Mouse (Mus musculus) left cerebral cortex, adult 9 months (tissue): ENCODE results near the gene Cdc14b.

Experiments
- DNase-seq, 2 experiments: peaks; one replicate each; pipeline ENCODE4 v3.0.0; 2022; ENCODE audit warnings: low spot score in 2 of 2

The Cdc14b gene

GRCm38 (mm10) chr13:64178746-64179652 is 96.1 kb downstream of the Cdc14b start:
- no peak for DNase-seq

GRCm38 (mm10) chr13:64178000-64178399 is 97.1 kb downstream of the Cdc14b start:
- DNase-seq, result no peak

GRCm38 (mm10) chr13:64169746-64170145 is 105.3 kb downstream of the Cdc14b start:
- no peak for DNase-seq

DNA sequence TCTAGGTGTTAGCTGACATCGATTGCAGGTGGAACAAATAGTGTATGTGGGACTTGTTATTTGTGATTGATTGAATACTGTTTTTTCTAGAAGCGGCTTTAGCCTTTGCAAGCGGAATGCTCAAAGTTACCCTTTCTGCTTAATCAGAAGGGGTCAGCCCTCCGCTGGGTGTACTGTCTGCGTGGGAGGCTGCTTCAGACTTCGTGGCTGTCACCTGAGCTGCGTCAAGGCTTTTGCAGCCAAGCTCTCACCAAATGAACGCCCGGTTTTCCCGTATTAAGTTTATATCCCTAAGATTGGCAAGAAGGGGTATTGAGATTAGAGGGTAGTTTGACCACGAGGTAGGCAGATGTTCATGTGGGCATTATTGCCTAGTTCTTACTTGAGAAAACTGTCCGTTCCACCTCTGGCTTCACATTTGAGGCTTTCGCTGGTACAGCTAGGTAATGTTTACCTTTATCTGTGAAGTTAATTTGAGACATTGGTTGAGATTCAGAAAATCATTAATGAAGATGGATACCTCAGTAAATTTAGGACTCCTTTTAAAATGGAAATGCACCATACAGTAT is 111.9 kb downstream of the Cdc14b start:
- DNase-seq, result no peak

GRCm38 (mm10) chr13:64162626-64163025 is 112.5 kb downstream of the Cdc14b start:
- peak in 1 of 2 experiments; percentile 41 for DNase-seq

DNA sequence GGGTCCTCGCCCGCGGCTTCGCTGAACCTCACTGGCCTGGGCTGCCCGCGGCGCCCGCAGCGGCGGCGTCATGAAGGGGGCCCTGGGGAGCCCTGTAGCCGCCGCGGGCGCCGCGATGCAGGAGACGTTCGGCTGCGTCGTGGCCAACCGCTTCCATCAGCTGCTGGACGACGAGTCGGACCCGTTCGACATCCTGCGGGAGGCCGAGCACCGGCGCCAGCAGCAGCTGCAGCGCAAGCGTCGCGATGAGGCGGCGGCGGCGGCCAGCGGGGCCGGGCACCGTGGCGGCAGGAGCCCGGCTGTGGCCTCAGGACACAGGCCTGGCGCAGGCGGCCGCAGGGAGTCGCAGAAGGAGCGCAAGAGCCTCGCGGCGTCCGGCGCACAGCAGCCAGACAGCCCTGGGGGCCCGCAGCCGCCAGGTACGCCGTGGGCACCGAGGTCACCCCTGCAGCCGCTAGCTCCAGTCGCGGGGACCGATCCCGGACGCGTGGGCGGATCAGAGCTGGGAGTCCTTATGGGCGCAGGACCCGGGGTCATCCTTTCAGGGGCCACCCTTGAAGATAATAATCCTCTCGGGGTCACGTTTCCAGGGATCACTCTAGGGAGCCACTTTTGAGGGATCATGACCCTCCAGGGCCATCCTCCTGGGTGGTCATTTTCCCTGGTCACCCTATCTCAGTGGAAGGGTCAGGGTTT is 113.0 kb downstream of the Cdc14b start:
- peak in 1 of 2 experiments; percentile 36 for DNase-seq

GRCm38 (mm10) chr13:64161548-64161915 is 113.6 kb downstream of the Cdc14b start, which contains the start of gene Habp4:
Habp4 (plus strand) TSS chr13:64161824.
- DNase-seq, result peak; percentile 96 to 99

DNA sequence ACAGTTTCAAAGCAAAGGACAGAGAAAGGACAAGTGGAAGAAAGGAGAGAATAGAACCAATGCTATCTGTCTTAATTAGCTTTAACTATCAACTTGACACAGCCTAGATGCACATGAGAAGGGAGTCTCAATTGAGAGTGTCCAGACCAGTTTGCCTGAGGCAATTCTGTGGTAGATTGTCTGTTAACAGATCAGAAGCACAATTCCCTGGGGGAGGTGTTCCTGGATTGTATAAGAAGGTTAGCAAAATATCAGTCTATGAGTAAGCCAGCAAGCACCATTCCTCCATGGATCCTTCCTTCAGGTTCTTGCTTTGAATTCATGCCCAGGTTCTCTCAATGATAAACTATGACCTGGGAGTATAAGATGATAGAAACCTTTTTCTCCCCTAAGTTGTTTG is 118.1 kb downstream of the Cdc14b start:
- no peak for DNase-seq

- DNase-seq, result no peak
Measured at GRCm38 (mm10) chr13:64155171-64155571, 119.9 kb downstream of the Cdc14b start.

- no peak for DNase-seq
Measured at GRCm38 (mm10) chr13:64154651-64155050, 120.4 kb downstream of the Cdc14b start.

GRCm38 (mm10) chr13:64153751-64154267 is 121.3 kb downstream of the Cdc14b start:
- no peak for DNase-seq

DNA sequence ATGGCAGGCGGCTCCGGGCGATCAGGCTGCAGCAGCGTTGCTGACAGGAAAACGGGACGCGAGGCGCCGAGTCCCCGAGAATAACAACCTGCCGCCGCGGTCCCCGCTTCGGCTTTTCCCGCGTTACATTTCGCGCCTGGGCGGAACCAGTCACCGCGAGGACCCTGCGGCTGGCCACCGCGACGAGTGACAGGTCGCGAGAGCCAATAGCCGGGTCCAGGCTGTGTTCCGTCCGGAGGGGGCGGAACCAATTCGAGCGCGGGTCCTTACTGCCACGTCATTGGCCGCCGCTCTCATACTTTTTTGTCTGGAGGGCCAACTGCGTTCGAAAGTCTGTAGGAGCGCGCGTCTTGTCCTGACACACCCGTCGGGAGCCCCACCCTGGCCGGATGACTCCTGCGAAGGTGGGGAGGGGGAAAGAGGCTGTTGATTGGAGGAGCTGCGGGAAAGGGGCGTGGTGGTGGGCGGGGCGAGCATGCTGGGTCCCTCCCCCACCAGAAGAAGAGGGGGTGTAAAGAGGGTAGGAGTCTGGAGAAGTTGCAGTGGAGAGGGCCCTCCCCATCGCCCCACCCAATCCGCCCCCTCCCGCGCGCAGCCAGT is 121.9 kb downstream of the Cdc14b start, which contains the start of gene Zfp367:
TSS of gene Zfp367 (minus strand) at position 120 of the 600 bp plus-strand sequence.
- DNase-seq, result peak; percentile 96 to 97

DNA sequence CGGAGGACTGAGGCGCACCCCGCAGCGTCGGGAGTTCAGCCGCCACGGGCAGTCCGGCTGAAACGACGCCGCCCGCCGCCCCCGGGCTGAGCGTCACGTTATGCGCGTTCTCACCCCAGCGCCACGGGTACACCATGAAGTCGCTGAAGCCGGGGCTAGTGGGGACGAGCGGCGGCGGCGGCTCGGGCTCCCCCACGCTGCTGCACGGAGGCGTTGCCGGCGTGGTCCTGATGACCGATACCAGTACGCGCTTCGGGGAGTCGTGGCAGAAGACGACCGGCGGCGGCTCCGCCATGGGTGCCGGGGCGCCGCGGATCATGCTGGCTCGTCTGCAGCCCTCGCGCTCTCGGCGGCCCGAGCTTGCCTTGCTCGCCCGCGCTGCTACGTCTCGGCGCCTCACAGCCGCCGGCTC is 122.4 kb downstream of the Cdc14b start:
- peak in 1 of 2 experiments; percentile 46 for DNase-seq

DNA sequence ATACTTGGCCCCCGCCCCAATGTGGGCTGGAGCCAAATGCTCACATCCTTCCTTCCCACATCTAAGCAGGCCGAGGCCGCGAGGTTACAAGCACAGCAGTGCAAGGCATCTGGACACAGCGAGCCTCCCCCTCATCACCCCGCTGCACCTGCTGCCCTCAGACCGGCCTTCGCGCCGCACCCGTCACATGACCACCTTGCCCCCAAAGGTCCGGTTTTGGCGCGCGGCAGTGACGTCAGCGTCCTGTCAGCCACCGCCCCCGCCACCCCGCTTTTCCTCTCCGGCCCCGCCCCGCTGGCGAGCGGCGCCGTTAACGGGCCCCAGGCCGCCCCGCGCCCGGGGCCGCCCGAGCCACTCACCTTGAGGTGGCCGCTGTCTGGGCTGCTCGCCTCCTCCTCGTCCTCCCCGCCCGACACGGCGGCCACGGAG is 122.8 kb downstream of the Cdc14b start:
- peak in 1 of 2 experiments; percentile 79 for DNase-seq

DNA sequence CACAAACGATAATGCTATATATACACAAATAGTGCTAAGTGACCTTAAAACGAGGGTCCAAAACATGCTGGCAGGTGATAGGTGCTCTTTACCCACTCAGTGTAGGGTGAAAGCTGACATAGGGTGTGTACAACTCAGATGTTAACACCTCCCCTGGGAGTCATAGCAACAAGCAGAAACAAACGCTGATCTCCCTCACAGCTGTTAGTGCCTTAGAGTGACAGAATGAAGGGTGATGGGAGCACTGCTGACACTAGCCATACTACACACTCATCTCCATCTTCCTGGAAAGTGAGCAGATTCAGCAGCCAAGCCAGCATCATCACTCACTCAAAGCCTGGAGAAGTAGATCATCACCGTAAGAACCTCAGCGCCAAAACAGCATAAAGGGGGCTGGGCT is 125.0 kb downstream of the Cdc14b start:
- DNase-seq, result no peak
